Mouse (Mus musculus): ENCODE measurements around the gene Lrrc74a.
A peak's percentile ranks its signal among the peaks of the same experiment; 100 is the strongest.

Gene Lrrc74a

DNA sequence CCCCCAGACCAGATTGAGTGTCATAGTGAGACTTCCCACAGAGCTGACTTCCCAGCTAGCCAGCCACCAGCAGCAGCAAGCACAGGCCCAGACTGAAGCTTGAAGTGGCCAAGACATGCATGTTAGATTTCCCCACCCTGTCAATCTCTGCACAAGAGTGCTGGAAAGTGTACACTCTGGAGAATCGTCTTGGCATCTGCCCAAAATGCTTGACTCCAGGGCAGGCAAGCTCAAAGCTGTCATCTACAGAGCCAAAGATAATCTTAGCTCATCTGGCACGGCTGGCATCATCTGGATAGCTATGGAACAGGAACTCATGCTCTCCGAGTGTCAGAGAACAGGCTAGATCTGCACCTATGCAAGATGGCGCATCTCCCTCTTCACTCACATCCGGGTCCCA, 12.7 kb upstream of the Lrrc74a start:
- DNase-seq: no peak

DNA sequence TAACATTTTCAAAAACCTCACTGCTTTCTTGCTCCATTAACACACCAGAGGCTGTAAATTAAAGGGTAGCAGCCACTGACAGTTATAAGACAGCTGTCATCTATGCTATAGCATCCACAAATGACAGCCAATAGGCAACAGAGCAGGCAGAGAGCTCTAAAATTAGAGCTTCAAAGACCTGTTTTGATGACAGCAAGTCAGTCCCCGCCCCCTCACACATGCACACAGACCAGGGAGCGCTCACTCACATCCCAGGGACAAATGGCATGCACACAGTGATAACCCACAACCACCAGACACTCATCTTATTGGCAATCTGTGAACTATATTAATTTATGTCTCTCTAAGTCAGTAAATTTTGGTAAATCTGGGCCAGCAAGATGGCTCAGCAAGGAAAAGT, 9.9 kb upstream of the Lrrc74a start:
- DNase-seq: no peak

DNA sequence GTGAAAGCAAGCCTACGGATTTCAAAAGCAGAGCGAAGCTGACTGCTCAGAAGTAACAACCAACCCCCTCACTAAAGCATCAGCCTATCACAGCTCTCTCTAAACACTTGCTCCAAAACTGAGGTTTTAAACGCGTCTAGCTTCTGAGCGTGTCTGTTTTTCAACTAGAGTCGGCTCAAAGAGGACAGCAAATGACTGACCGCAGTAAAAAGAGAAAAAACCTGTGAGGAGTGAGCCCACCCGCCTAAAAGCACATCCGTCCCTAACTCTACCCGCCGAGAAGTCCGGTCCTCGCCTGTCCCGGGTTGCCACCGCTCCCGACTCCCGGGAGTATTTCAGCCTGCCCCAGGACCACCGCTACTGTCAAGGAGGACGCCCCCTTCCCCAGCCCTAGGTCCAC, 8.5 kb upstream of the Lrrc74a start:
- no peak for DNase-seq

DNA sequence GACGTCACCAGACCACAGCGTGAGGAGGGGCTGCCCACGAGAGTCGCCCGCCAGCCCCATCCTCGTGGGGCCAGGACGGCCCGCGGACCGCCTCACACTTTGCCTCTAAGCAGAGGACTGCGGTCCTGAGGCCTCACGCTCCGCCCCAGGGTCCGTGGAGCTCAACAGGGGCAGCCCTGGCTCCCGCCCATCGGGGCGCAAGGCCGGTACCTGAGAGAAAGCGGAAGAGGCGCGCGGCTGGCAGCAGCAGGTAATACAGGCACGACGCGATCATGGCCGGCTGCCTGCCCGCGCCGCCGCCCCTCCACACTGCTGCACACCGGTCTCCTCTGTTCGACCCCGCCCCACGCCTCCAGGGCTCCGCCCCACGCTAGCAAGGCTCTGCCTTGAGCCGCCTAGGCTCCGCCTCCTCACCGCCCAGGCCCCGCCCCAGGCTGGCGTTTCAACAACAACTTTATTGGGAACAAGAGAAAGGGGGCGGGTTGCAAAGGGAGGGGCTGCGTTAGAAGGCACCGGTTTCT, 8.0 kb upstream of the Lrrc74a start, which contains the start of gene Angel1:
Gene Angel1, minus strand, starts transcription at position 341 of the 521 bp plus-strand sequence.
- DNase-seq: peak; percentile 97 to 98

DNA sequence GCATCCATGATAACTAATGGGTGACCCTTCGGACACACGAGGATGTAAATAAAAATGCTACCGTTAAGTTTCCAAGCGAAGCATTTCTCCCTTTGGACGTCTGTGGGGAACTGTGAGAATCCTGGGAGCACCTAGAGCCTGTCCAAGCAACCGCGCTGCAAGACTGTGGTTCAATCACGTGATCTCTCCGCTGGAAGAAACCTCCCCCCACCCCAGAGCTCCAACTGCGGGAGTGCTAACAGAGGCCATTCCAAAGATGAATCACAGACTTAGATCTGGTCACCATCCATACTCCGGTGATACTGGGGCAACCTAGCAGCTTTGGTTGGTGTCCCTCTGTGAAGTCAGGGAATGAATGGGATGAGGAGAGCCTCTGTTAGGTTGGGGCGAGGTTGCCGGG, 26.9 kb downstream of the Lrrc74a start:
- no peak for DNase-seq

DNA sequence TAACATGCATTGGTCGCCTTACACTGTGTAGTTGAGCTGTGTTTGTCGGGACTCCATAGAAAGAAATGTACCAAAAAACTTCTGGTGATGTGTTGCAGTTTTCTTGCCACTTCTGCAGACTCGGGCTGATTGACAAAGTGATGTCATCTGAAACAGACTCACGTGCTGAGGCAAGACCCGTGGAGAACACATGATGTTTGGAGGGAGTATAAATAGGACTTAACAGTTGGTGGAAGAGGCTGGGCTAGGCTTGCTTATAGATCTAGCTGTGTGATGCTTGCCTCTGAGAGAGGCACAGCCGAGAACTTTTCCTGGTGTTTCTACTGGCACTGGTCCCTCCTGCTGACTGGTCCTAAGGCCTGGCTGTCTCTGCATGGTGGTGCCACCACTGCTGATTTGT, 29.9 kb downstream of the Lrrc74a start:
- DNase-seq: no peak

DNA sequence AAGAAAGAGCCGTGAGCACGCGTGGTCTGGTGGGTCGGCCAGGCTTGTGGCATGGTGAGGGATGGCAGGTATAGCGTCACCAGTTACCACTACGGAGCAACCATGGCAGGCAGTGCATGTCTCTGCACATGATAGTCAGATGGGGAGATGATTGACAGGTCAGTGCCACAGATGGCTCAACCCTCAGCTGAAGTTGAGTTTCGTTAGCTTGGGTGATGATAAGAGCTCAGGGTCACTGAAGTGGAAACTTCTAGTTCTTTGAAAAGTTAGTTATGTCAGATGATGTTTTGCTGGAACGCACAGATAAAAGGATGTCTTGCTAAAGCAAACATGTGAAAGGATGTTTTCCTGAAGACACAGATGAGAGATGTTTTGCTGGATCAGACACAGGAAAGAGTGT, 32.3 kb downstream of the Lrrc74a start:
- DNase-seq: no peak

DNA sequence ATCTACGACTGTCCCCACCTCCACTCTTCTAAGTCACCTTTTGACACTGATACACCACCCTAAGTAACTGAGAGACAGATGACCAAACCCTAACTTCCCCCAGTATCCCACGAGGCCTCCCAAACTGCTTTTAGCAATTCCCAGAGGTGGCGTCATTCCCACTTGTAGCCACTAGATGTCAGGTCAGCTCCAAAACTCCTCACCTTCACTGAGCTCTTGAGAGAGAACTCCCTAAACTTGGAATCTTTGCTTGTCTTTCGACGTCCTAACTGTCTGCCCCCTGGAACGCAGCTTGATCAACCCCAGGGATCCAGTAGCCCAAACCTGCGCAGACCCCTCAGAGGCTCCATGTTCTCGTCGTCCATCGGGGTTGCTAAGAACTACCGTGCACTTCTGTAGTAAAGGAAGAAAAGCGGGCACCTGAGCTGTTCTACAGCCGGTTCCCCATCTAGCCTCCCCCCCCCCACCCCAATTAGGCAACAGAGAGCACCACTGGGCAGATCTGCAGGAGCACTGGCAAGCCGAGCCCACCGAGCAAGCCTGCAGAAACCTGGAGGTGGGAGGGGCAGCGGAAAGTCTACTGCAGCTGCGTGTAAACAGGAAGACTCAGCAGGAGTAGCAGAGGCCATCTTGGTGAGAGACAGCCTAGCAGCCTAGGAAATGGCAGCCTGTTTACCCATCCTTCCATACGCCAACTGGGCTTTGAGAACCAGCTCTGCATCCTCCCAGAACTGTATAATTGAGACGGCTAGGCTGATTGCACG, 33.9 kb downstream of the Lrrc74a start:
- DNase-seq: peak; percentile 46 to 63

DNA sequence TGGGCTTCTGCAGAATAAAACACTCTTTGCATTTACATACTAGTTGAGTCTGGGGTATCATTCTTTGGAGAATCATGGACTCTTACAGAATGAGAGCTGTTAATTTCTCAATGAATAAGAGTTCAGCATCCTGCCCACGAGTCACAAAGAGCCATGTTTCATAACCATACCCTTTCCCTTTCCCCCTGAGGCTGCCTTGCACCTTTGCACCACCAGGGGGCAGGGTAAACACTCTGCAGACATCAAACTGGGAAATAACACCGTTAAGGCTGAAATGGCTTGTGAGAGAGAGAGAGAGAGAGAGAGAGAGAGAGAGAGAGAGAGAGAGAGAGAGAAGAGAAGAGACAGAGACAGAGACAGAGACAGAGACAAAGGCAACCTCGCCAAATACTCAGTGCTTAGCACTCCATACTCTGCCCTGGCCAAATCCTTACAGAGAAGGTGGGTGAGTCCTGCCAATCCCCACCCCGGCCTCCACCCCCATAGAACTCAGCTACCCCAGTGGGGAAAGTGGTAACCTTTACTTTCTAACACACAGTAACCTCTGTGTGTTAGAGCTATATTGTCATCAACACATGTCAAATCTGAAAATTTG, 34.9 kb downstream of the Lrrc74a start:
- DNase-seq: peak; percentile 77 to 84

DNA sequence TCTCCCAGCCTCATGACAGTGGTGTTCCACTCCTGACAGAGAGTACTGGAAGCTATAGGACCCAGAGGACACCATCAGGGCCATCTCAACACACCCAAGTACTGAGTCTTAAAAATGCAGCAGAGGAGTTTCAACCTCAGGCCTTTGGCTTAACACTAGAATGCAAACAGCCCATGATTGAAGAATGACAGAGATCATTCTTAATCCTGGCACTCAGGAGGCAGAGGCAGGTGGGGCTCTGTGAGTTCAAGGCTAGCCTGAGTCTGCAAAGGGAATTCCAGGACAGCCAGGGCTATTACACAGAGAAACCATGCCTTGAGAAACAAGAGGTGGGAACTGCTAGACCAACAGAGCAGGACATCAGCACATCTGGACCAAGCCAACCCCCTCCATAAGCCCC, 35.6 kb downstream of the Lrrc74a start:
- no peak for DNase-seq

DNA sequence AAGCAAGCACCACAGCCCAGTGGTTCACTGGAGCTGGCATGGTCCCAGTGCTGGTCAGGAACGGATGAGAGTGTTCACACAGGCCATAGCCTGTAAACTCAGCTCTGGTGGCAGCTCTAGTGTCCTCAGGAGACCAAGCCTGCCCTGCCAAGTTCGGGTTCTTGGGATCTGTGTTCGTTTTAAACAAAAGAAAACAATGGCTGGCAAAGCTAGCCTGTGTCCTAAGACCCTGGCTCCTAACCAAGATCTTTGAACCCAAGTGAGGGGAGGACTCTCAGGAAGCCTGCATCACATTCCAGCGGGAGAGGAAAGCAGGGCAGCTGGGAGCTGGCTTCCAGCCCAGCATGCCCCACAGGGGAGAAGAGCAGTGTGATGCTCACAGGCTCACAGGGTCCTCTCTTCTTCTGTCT, 36.1 kb downstream of the Lrrc74a start:
- peak; percentile 86 to 92 for DNase-seq

DNA sequence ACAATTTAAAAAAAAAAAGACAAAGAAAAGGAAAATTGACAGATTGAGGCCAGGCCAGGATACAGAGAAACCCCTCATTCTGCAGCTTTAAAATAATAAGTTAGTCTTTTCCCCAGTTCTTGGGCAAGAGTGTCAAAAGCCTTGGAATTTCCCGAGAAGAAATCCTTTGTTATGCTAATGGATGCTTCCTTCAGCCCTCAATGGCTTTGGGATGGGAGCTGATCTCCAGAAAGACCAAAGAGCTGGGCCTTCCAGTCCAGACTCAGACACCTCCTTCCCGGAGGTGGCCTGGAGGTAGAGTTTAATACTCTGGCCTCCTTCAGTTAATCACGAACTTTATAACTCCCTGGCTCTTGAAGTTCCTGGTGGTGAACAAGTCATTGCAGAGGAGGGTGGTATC, 36.8 kb downstream of the Lrrc74a start:
- DNase-seq: no peak

DNA sequence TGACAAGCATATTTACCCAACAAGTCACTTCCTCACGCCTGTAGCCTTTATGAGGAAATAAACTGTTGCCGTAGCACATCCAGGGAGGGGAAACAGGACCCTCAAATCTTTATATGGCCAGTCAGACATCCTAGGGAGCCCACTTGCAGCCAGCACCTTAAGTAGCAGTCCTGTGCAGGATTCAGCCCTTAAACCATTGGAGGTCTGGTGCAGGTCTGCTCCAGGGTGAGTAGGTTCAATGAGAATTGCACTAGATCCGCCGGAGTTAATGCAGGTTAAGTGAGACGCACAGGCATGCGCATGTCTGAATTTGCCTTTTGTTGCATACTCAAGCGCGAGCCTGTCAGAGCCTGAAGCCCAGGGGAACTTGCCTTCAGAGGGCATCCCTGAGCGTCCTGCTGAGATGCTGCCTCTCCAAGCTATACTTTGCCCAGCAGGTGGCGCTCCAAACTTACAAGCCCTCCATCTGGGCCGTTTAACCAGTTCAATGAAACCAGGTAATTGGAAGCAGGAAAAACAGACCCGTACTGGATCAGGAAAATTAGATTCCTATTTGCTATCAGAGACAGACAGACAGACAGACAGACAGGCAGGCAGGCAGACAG, 37.8 kb downstream of the Lrrc74a start:
- peak; percentile 90 to 94 for DNase-seq

DNA sequence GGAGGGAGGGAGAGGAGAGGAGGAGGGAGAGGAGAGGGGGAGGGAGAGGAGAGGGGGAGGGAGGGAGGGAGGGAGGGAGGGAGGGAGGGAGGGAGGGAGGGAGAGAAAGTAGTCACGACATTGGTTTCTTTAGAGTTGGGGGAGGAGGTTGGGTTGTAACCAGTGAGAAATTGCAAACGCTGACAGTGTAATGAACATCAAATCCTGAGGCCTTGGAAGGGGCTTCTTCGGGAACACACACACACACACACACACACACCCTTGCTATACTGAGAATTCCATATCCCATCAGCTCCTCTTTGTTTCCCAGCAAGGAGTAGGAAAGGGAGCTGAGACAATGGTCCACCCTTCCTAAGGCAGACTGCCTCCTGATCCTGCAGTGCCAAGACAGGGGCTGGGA, 38.4 kb downstream of the Lrrc74a start:
- no peak for DNase-seq

DNA sequence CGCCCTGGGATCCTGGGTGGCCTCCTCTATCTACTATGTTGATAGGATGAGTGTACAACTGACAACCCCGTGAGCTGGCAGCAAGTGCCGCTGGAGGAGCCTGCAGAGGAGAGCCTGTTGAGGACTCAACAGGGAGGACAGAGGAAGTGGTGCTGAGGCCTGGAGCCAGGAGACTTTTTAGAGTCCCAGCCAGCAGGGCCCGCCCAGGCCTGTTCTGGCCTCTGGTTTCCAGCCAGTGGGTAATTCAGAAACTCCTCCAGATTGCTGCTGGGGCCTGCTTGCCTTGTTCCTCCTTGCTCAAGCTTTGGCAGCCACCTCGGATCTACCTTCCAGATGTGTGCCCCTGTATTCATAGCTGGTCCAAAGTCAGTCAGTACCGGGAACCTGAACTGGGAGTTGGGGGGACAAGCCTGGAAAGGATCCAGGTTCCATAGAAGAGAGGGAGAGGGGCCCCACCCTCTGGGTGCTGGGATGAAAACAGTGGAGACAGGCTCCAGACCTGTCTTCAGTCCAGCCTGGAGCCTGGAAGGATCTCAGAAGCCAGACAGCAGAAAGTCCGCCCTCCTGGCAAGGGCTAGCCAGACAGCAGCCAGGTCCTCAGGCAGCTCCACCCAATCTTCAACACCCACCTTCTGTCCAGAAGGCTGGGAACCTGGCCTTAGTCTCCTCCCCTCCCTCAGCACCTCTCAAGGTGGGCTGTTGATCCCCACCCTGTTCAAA, 41.6 kb downstream of the Lrrc74a start:
- DNase-seq: peak; percentile 75 to 80

DNA sequence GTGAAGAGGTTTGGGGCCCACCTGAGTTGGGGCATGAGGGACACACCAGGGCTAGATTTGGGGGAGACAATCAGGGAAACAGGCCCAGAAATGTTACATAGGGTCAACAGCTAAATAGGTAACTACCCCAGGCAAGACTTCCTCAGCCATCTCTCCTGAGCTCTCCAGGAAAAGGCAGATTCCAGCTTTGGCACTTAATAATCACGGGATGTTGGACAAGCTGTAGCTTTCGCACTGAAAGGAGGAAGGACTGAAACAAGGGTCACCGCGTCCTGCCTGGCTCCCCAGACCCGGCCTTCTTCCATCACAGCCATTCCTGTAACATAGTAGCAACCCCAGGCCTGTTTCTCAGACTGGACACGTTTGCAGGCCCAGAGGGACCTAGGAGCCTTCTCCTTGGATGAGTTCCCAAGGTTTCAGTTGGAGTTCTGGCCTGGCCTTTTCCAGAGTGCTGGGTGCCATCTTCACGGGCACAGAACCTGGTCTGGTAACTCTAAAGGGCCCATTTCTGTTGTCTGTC, 42.2 kb downstream of the Lrrc74a start:
- DNase-seq: no peak

DNA sequence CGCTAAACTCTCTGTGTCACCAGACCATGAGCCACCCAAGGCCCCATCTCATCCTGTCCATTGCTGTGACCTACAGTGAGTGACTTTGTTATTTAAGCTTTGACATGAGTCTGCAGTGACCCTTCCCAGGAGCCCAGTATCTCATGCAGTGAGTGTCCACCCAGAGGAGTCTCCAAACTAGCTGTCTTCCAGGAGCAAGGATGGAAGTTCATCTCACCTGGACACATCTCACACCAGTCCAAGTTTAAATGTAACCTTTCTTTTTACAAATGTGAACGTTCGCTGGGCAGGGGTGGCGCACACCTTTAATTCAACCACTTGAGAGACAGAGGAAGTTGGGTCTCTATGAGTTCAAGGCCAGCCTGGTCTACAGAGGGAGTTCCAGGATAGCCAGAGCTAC, 44.4 kb downstream of the Lrrc74a start:
- no peak for DNase-seq

DNA sequence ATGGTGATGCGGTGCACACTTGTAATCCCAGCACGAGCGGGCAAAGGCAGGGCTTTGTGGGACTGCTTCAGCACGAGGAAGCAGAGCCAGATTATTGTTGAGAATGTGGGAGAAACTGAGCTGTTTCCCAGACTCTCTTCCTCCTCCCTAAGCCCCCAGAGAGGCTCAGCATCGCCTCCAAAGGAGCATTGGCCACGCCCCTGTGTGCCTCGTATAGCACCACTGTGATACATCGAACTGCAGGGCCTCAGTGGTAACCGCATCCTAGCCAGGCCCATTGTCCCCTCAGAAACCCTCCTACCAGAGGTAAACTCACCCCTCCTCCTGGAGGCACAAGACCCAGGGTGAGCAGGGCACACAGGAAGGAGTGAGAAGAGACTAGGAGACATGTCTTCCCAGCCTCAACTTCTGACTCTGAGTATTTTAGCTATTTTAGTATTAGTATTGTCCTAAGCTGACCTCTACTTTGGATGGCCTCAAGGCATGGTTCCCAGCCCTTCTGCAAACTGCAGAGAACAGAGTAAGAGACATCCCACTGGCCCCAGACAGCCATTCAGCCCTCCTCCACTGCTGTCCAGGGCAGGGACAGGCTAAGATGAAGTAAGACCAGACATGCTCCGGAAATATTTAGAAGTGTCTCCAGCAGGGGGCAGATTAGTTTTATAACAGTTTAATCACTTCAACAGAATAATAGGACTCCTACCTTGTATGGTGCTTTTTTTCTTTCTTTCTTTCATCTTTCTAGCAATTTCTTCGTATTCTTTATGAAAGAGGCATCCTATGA, 45.2 kb downstream of the Lrrc74a start:
- no peak for DNase-seq

DNA sequence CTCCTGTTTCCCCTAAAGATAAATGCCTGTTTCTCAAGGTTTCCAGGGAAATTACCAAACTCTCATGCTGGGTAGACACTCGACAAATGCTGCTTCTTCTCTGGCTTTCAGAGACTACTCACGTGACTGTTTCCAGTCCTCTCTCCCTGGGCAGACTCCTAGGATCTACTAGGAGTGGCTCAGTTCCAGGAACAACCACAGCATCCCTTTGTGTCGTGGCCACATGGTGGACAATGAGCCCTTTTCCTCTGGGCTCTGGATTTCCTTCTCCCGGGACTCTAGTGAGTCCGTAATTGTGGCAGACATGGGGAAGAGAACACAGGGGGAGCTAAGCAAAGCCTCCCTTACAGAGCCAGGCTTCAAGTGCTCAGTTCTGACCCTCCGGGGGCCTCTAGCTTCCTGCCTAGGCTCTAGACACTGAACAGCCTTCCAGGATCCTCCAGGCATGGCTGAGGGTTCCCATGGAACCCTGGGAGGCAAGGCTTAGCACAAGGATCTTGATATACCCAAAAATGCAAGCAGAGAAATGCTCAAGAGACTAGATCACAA, 47.6 kb downstream of the Lrrc74a start:
- no peak for DNase-seq

DNA sequence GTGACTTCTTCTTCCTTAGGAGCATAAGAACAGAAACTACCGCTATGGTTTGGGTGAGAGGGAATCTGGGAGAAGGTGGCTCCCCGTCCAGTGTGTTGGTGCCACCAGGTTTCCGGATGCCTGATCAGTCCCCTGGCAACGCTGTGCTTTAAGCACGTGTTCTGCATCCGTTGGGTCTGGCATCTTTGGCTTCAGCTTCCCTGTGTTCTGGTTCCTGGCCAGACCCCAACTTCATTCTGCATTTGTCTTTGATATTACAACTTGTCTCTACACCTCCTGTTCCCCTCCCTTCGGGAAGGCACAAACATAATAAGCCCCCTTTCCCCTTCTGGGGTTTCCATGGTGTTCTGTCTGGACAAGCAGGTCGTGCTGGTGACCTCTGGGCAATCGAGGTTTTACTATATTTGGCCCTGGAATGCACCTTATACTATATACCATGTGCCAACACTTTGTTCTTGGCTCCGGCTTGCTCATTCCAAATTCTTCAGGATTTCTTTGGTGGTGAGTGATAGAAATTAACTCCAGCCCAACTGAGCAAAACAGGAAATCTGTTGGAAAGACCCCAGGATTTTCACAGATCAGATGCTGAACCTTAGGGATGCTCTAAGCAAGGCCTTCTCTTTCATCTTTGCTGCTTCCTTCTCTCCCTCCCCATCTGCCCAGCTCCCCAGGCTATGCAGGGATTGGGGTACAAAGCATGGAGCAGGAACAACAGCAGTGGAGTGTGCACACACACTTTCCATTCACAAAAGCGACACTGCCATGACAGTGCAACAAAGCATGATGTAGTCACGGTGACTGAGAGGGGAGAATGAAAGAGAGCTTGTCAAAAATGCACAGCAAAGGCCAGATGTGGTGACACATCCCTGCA, 52.2 kb downstream of the Lrrc74a start:
- no peak for DNase-seq

DNA sequence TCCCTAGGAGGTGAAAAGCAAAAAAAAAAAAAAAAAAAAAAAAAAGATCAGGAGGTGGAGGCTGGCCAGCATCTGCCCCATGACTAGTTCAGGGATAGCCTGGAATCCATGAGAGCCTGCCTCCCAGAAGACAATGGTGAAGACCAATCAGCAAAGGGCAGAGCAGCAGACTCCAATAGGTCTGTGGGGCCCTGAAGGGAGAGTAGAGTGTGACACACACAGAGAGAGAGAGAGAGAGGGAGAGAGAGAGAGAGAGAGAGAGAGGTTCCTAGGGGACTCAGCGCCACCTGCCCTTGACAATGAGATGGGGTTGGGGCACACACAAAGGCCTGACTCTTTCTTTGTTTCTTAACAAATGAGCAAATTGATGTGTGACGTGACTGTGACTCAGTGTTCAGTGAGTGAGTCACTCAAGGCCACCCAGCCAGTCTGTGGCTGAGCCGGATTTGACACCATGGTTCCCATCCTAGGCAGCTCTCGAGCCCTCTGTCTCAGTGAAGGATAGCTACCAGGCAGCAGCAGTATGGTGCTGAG, 52.9 kb downstream of the Lrrc74a start:
- no peak for DNase-seq
